Mouse (Mus musculus) embryonic fibroblast, embryonic 13.5 days (primary cell): ENCODE measurements around the gene Apool.

Experiments
- CTCF ChIP-seq: IDR thresholded peaks from 2 replicates; pipeline ENCODE4 v1.5.1; 2011; ENCODE audit warnings: mild to moderate bottlenecking, control low read depth, low read length, moderate library complexity, borderline replicate concordance; ENCODE audit not compliant: insufficient read depth
- POLR2A ChIP-seq: IDR thresholded peaks from 2 replicates; pipeline ENCODE4 v1.6.1; 2011; ENCODE audit warnings: low read depth, mild to moderate bottlenecking, control low read depth, low read length, moderate library complexity

- TF ChIP-seq CTCF (no peak), POLR2A (no peak)
Observed at GRCm38 (mm10) chrX:112273550-112273949, 37.6 kb upstream of the Apool start.
